Mouse (Mus musculus) midbrain, embryonic 11.5 days (tissue): ENCODE measurements at regions not wholly inside any gene's neighbourhood (a gene's known extent, or its start where the extent isn't known, plus 50 kb on each side); places are given as distances from the start of the nearest gene placed in this dataset.

Experiments used
- ATAC-seq: fragments of 200-750 bp; cut with Nextera tagmentation; 2 replicates; pipeline ENCODE4 v1.8.0; 2017; ENCODE audit warnings: moderate TSS enrichment, moderate library complexity; ENCODE audit not compliant: low FRiP score
- DNase-seq: peaks from one replicate; pipeline ENCODE4 v3.0.0; 2015; ENCODE audit warnings: low spot score; ENCODE audit errors: missing footprints
- H3K27ac ChIP-seq: fragments of 300-500 bp; sonication (generic); 2 replicates; pipeline ENCODE4 v1.5.1; 2014; ENCODE audit warnings: low read depth, low read length
- H3K27me3 ChIP-seq: fragments of 300-500 bp; sonication (generic); 2 replicates; pipeline ENCODE4 v1.6.1; 2014; ENCODE audit warnings: mild to moderate bottlenecking, low read length, moderate library complexity, mixed read lengths; ENCODE audit not compliant: control insufficient read depth, insufficient read depth
- H3K36me3 ChIP-seq: fragments of 300-500 bp; sonication (generic); 2 replicates; pipeline ENCODE4 v1.6.1; 2014; ENCODE audit warnings: mild to moderate bottlenecking, low read length, moderate library complexity, mixed read lengths; ENCODE audit not compliant: control insufficient read depth, insufficient read depth
- H3K4me1 ChIP-seq: fragments of 300-500 bp; sonication (generic); 2 replicates; pipeline ENCODE4 v1.6.1; 2014; ENCODE audit warnings: low read length; ENCODE audit not compliant: control insufficient read depth, insufficient read depth
- H3K4me2 ChIP-seq: fragments of 300-500 bp; sonication (generic); 2 replicates; pipeline ENCODE4 v1.6.1; 2014; ENCODE audit warnings: mild to moderate bottlenecking, moderate library complexity
- H3K4me3 ChIP-seq: fragments of 300-500 bp; sonication (generic); 2 replicates; pipeline ENCODE4 v1.5.1; 2014; ENCODE audit warnings: low read depth, low read length
- H3K9ac ChIP-seq: fragments of 300-500 bp; sonication (generic); 2 replicates; pipeline ENCODE4 v1.6.1; 2014; ENCODE audit warnings: low read length
- H3K9me3 ChIP-seq: fragments of 300-500 bp; sonication (generic); 2 replicates; pipeline ENCODE4 v1.6.1; 2016; ENCODE audit warnings: low read length; ENCODE audit not compliant: control insufficient read depth
- WGBS: fragments of 180-500 bp; shearing (Covaris S2); extraction: QIAGEN DNeasy Blood & Tissue Kit; methylation state at CpG from one replicate; pipeline ENCODE4 v1.1.7; 2014; 5-methylcytosine and 5-hydroxymethylcytosine counted together

- no peaks in the 10 kb centered on the region for H3K9me3 ChIP-seq
- DNase-seq = no peak
- no peak overlapping the region for H3K4me2 ChIP-seq
- H3K27ac ChIP-seq = no peak overlapping the region
- 75% methylated on average over 2 of the region's 2 CpGs for WGBS
- H3K9ac ChIP-seq = no peak overlapping the region
- H3K4me3 ChIP-seq = no peak overlapping the region
- ATAC-seq = no peak
- no peaks in the 10 kb centered on the region for H3K36me3 ChIP-seq
- H3K27me3 ChIP-seq = no peaks in the 10 kb centered on the region
- no peaks in the 10 kb centered on the region for H3K4me1 ChIP-seq
Measured at GRCm38 (mm10) chr14:102663240-102663639, 319.2 kb downstream of the Kctd12 start.

- 87% methylated on average over 11 of the region's 11 CpGs for WGBS
Measured at GRCm38 (mm10) chr14:102660351-102660750, 322.1 kb downstream of the Kctd12 start.

GRCm38 (mm10) chr14:102656235-102656634 is 326.2 kb downstream of the Kctd12 start:
- no peak overlapping the region for H3K27ac ChIP-seq
- H3K36me3 ChIP-seq = no peaks in the 10 kb centered on the region
- H3K4me2 ChIP-seq = no peak overlapping the region
- H3K27me3 ChIP-seq = no peaks in the 10 kb centered on the region
- no peak overlapping the region for H3K9ac ChIP-seq
- H3K4me1 ChIP-seq = no peaks in the 10 kb centered on the region
- no peaks in the 10 kb centered on the region; the same call in 1 of the 2 replicates for H3K9me3 ChIP-seq
- no peak overlapping the region for H3K4me3 ChIP-seq
- DNase-seq (no peak), ATAC-seq (no peak)
- WGBS = 82% methylated on average over 1 of the region's 1 CpGs

More at GRCm38 (mm10) chr14:102660351-102660750, 322.1 kb downstream of the Kctd12 start:
- Histone ChIP-seq H3K4me3 (no peak overlapping the region), H3K9me3 (no peaks in the 10 kb centered on the region), H3K4me1 (no peaks in the 10 kb centered on the region), H3K36me3 (no peaks in the 10 kb centered on the region), H3K4me2 (no peak overlapping the region), H3K9ac (no peak overlapping the region), H3K27me3 (no peaks in the 10 kb centered on the region), H3K27ac (no peak overlapping the region)
- ATAC-seq (no peak), DNase-seq (no peak)

GRCm38 (mm10) chr14:102629601-102630000 is 352.8 kb downstream of the Kctd12 start:
- no peak overlapping the region for H3K27ac ChIP-seq
- H3K4me2 ChIP-seq = no peak overlapping the region
- ATAC-seq (no peak), DNase-seq (no peak)
- H3K27me3 ChIP-seq = no peaks in the 10 kb centered on the region
- H3K36me3 ChIP-seq = no peaks in the 10 kb centered on the region
- no peaks in the 10 kb centered on the region for H3K9me3 ChIP-seq
- WGBS = 79% methylated on average over 2 of the region's 2 CpGs
- no peak overlapping the region for H3K9ac ChIP-seq
- H3K4me1 ChIP-seq = no peaks in the 10 kb centered on the region
- H3K4me3 ChIP-seq = no peak overlapping the region

- Histone ChIP-seq H3K4me1 (no peaks in the 10 kb centered on the region), H3K27me3 (no peaks in the 10 kb centered on the region), H3K9me3 (no peaks in the 10 kb centered on the region), H3K4me3 (no peak overlapping the region), H3K4me2 (no peak overlapping the region), H3K27ac (no peak overlapping the region), H3K36me3 (no peaks in the 10 kb centered on the region), H3K9ac (no peak overlapping the region)
- no peak for DNase-seq
- ATAC-seq = no peak
Measured at GRCm38 (mm10) chr14:102621546-102621945, 360.9 kb downstream of the Kctd12 start.

GRCm38 (mm10) chr14:102619056-102619455 is 363.4 kb downstream of the Kctd12 start:
- Histone ChIP-seq H3K27me3 (no peaks in the 10 kb centered on the region), H3K4me2 (no peak overlapping the region), H3K36me3 (no peaks in the 10 kb centered on the region), H3K4me1 (no peaks in the 10 kb centered on the region), H3K9ac (no peak overlapping the region), H3K4me3 (no peak overlapping the region), H3K9me3 (no peaks in the 10 kb centered on the region), H3K27ac (no peak overlapping the region)
- ATAC-seq (no peak), DNase-seq (no peak)
- 68% methylated on average over 4 of the region's 4 CpGs for WGBS

- ATAC-seq (no peak), DNase-seq (no peak)
- Histone ChIP-seq H3K4me2 (no peak overlapping the region), H3K4me3 (no peak overlapping the region), H3K27ac (no peak overlapping the region), H3K9ac (no peak overlapping the region), H3K27me3 (no peaks in the 10 kb centered on the region), H3K36me3 (no peaks in the 10 kb centered on the region), H3K9me3 (no peaks in the 10 kb centered on the region), H3K4me1 (no peaks in the 10 kb centered on the region)
- 63% methylated on average over 7 of the region's 7 CpGs for WGBS
Measured at GRCm38 (mm10) chr14:102615588-102616309, 366.7 kb downstream of the Kctd12 start.

GRCm38 (mm10) chr14:102606055-102606454 is 376.4 kb downstream of the Kctd12 start:
- ATAC-seq = no peak
- no peak overlapping the region for H3K9ac ChIP-seq
- 89% methylated on average over 5 of the region's 5 CpGs for WGBS
- H3K4me1 ChIP-seq = no peaks in the 10 kb centered on the region
- H3K27me3 ChIP-seq = no peaks in the 10 kb centered on the region
- DNase-seq = no peak
- H3K4me2 ChIP-seq = no peak overlapping the region
- H3K4me3 ChIP-seq = no peak overlapping the region
- no peak overlapping the region for H3K27ac ChIP-seq
- no peaks in the 10 kb centered on the region for H3K36me3 ChIP-seq
- H3K9me3 ChIP-seq = no peaks in the 10 kb centered on the region

GRCm38 (mm10) chr14:102594850-102595249 is 387.6 kb downstream of the Kctd12 start:
- H3K4me3 ChIP-seq = no peak overlapping the region
- H3K4me1 ChIP-seq = no peaks in the 10 kb centered on the region
- no peak overlapping the region for H3K27ac ChIP-seq
- H3K27me3 ChIP-seq = no peaks in the 10 kb centered on the region
- H3K4me2 ChIP-seq = no peak overlapping the region
- H3K36me3 ChIP-seq = no peaks in the 10 kb centered on the region
- H3K9me3 ChIP-seq = no peaks in the 10 kb centered on the region
- ATAC-seq (no peak), DNase-seq (no peak)
- H3K9ac ChIP-seq = no peak overlapping the region
- 81% methylated on average over 3 of the region's 3 CpGs for WGBS
